Mouse (Mus musculus): Measurements from ENCODE around the gene Snx12. TPM values are rescaled to one million over a fixed set of nuclear protein-coding genes. Genes with fewer than 3 reads are reported as not detected.

The Snx12 gene
- total RNA-seq (2021) = 10 to 100 TPM; 27.9 to 28.5 TPM
- long read RNA-seq, experiment 1, partial matches to known transcripts = 2 of 17 reads
- long read RNA-seq, experiment 1, other reads (novel, unspliced or antisense) = 9 of 17 reads
- long read RNA-seq, experiment 2, partial matches to known transcripts = 1 of 13 reads
- long read RNA-seq, experiment 2, other reads (novel, unspliced or antisense) = 8 of 13 reads

GRCm38 (mm10) chrX:101221834-101222795 is at the start of gene Snx12:
Gene Snx12 (minus strand): TSS chrX:101222563.
- peak; percentile 76 to 78 for DNase-seq
- intact Hi-C loops (cut with DNase I) = no loop called here

- no peak for DNase-seq
- intact Hi-C loops (cut with DNase I) = no loop called here
Observed at GRCm38 (mm10) chrX:101268755-101269124, 46.4 kb upstream of the Snx12 start, which contains the start of gene Gm20489. Gene Gm20489 (minus strand): TSS chrX:101269023.

GRCm38 (mm10) chrX:101268025-101268754 is 45.8 kb upstream of the Snx12 start, which contains the start of gene Il2rg:
Gene Il2rg (minus strand): TSS chrX:101268255.
- no peak for DNase-seq
- intact Hi-C loops (cut with DNase I) = no loop called here

- no peak for DNase-seq
- intact Hi-C loops (cut with DNase I) = no loop called here
Observed at GRCm38 (mm10) chrX:101266631-101267030, 44.3 kb upstream of the Snx12 start.

- intact Hi-C loops (cut with DNase I) = no loop called here
- DNase-seq = no peak
Observed at GRCm38 (mm10) chrX:101263892-101264291, 41.5 kb upstream of the Snx12 start, which contains the start of gene Gm614. Gene Gm614 (minus strand): TSS chrX:101263992.

- intact Hi-C loops (cut with DNase I) = no loop called here
- DNase-seq = no peak
Observed at GRCm38 (mm10) chrX:101260441-101261325, 38.3 kb upstream of the Snx12 start.

GRCm38 (mm10) chrX:101256603-101257002 is 34.2 kb upstream of the Snx12 start:
- intact Hi-C loops (cut with DNase I) = no loop called here
- no peak for DNase-seq

GRCm38 (mm10) chrX:101254740-101255139 is 32.4 kb upstream of the Snx12 start:
- intact Hi-C loops (cut with DNase I) = no loop called here

GRCm38 (mm10) chrX:101253952-101254729 is 31.8 kb upstream of the Snx12 start, which contains the start of gene Foxo4:
Gene Foxo4 (plus strand): TSS chrX:101254528.
- intact Hi-C loops (cut with DNase I) = no loop called here
- DNase-seq = peak; percentile 73 to 85

More at GRCm38 (mm10) chrX:101254740-101255139, 32.4 kb upstream of the Snx12 start:
- DNase-seq = no peak

GRCm38 (mm10) chrX:101245011-101245410 is 22.6 kb upstream of the Snx12 start:
- no peak for DNase-seq
- intact Hi-C loops (cut with DNase I) = no loop called here

- intact Hi-C loops (cut with DNase I) = no loop called here
- DNase-seq = no peak
Observed at GRCm38 (mm10) chrX:101222796-101223162, 416 bp upstream of the Snx12 start.

GRCm38 (mm10) chrX:101189285-101189684 is 33.1 kb downstream of the Snx12 start:
- no peak for DNase-seq
- intact Hi-C loops (cut with DNase I) = no loop called here

- intact Hi-C loops (cut with DNase I) = no loop called here
- no peak for DNase-seq
Observed at GRCm38 (mm10) chrX:101187647-101188046, 34.7 kb downstream of the Snx12 start.

GRCm38 (mm10) chrX:101173388-101173787 is 49.0 kb downstream of the Snx12 start:
- no peak for DNase-seq
- intact Hi-C loops (cut with DNase I) = no loop called here

GRCm38 (mm10) chrX:101168425-101168824 is 53.9 kb downstream of the Snx12 start:
- DNase-seq = no peak
- intact Hi-C loops (cut with DNase I) = no loop called here

- DNase-seq = no peak
- intact Hi-C loops (cut with DNase I) = no loop called here
Observed at GRCm38 (mm10) chrX:101163739-101164138, 58.6 kb downstream of the Snx12 start.

GRCm38 (mm10) chrX:101163278-101163677 is 59.1 kb downstream of the Snx12 start:
- no peak for DNase-seq
- intact Hi-C loops (cut with DNase I) = no loop called here

GRCm38 (mm10) chrX:101162532-101162931 is 59.8 kb downstream of the Snx12 start:
- intact Hi-C loops (cut with DNase I) = no loop called here
- DNase-seq = no peak

- intact Hi-C loops (cut with DNase I) = no loop called here
- DNase-seq = no peak
Observed at GRCm38 (mm10) chrX:101157488-101157887, 64.9 kb downstream of the Snx12 start.
